Mouse (Mus musculus) spleen, embryonic (tissue): ENCODE results near the gene Exph5.

ENCODE experiments used
- CTCF ChIA-PET: fragments of 350-600 bp; sonication (Branson Sonifier 250); formaldehyde crosslinking; loops from one replicate; lab custom pipeline; 2022; lab: Charles Lee

Gene Exph5

GRCm38 (mm10) chr9:53301269-53301720 lies at the start of gene Exph5:
Gene Exph5, plus strand, starts transcription at chr9:53301670.
- CTCF ChIA-PET = no interaction called here

- CTCF ChIA-PET = interaction anchor here (1.0 kb wide), 1 partner anchor 143 kb away, joined by 4 read pairs; no protein-coding TSS in a partner anchor
Observed at GRCm38 (mm10) chr9:53254368-53254767, 47.1 kb upstream of the Exph5 start.

GRCm38 (mm10) chr9:53256690-53257305 lies 44.7 kb upstream of the Exph5 start:
- CTCF ChIA-PET = interaction anchor here (0.5 kb wide), 1 partner anchor 151 kb away, joined by 11 read pairs; no protein-coding TSS in a partner anchor

GRCm38 (mm10) chr9:53257772-53258171 lies 43.7 kb upstream of the Exph5 start:
- CTCF ChIA-PET = no interaction called here

- CTCF ChIA-PET = no interaction called here
Observed at GRCm38 (mm10) chr9:53258199-53258598, 43.3 kb upstream of the Exph5 start.

GRCm38 (mm10) chr9:53264387-53264786 lies 37.1 kb upstream of the Exph5 start:
- CTCF ChIA-PET = no interaction called here

- CTCF ChIA-PET = no interaction called here
Observed at GRCm38 (mm10) chr9:53265589-53265988, 35.9 kb upstream of the Exph5 start.

GRCm38 (mm10) chr9:53268036-53268435 lies 33.4 kb upstream of the Exph5 start:
- CTCF ChIA-PET = interaction anchor here (0.8 kb wide), 1 partner anchor 131 kb away, joined by 3 read pairs; no protein-coding TSS in a partner anchor

- CTCF ChIA-PET = interaction anchor here (0.8 kb wide), 1 partner anchor 130 kb away, joined by 3 read pairs; no protein-coding TSS in a partner anchor
Observed at GRCm38 (mm10) chr9:53268731-53269465, 32.6 kb upstream of the Exph5 start.

GRCm38 (mm10) chr9:53269466-53269755 lies 32.1 kb upstream of the Exph5 start:
- CTCF ChIA-PET = no interaction called here

GRCm38 (mm10) chr9:53271281-53272022 lies 30.0 kb upstream of the Exph5 start:
- CTCF ChIA-PET = no interaction called here

- CTCF ChIA-PET = no interaction called here
Observed at GRCm38 (mm10) chr9:53272207-53272606, 29.3 kb upstream of the Exph5 start.

- CTCF ChIA-PET = no interaction called here
Observed at GRCm38 (mm10) chr9:53272714-53273113, 28.8 kb upstream of the Exph5 start.

- CTCF ChIA-PET = no interaction called here
Observed at GRCm38 (mm10) chr9:53276381-53276780, 25.1 kb upstream of the Exph5 start.

- CTCF ChIA-PET = no interaction called here
Observed at GRCm38 (mm10) chr9:53278997-53279396, 22.5 kb upstream of the Exph5 start.

GRCm38 (mm10) chr9:53286793-53287192 lies 14.7 kb upstream of the Exph5 start:
- CTCF ChIA-PET = no interaction called here

GRCm38 (mm10) chr9:53290006-53290405 lies 11.5 kb upstream of the Exph5 start:
- CTCF ChIA-PET = no interaction called here

GRCm38 (mm10) chr9:53292833-53293232 lies 8.6 kb upstream of the Exph5 start:
- CTCF ChIA-PET = no interaction called here

- CTCF ChIA-PET = no interaction called here
Observed at GRCm38 (mm10) chr9:53301801-53302311, 386 bp downstream of the Exph5 start.

- CTCF ChIA-PET = no interaction called here
Observed at GRCm38 (mm10) chr9:53302415-53302814, 945 bp downstream of the Exph5 start.

GRCm38 (mm10) chr9:53307904-53308303 lies 6.4 kb downstream of the Exph5 start:
- CTCF ChIA-PET = no interaction called here

- CTCF ChIA-PET = no interaction called here
Observed at GRCm38 (mm10) chr9:53312981-53313380, 11.5 kb downstream of the Exph5 start.
